Mouse (Mus musculus): ENCODE measurements around the gene G430095P16Rik. TPM values are rescaled to one million over a fixed set of nuclear protein-coding genes. Genes with fewer than 3 reads are reported as not detected.

Gene G430095P16Rik
- polyA plus RNA-seq, 1 experiment: 2.9 TPM

GRCm38 (mm10) chr8:84772628-84773027, 49.8 kb downstream of the G430095P16Rik start:
- H3K4me3 ChIP-seq (ENCODE audit: insufficient read depth, poor library complexity, severe bottlenecking): no peak overlapping the region
- peaks cover 93% of the 10 kb centered on the region for H3K79me2 ChIP-seq (ENCODE audit: control insufficient read depth, insufficient read depth)
- H3K27me3 ChIP-seq (ENCODE audit: control insufficient read depth, insufficient read depth, insufficient read length): no peaks in the 10 kb centered on the region
- H3K79me3 ChIP-seq (ENCODE audit: low read depth): peaks cover 40% of the 10 kb centered on the region
- TF ChIP-seq FOSL1 (IDR thresholded peaks at IDR 0.05; ENCODE audit: insufficient read depth, low read length, poor library complexity, severe bottlenecking): no peak
- no peak for TF ChIP-seq MYOG (IDR thresholded peaks at IDR 0.05; ENCODE audit: control insufficient read depth, extremely low read depth, insufficient read length)
- no peak for TF ChIP-seq MAX (IDR thresholded peaks at IDR 0.05)
- no peak for TF ChIP-seq MYOD1 (IDR thresholded peaks at IDR 0.05; ENCODE audit: control insufficient read depth, insufficient read length, low read depth)
- no peak for TF ChIP-seq CEBPB (IDR thresholded peaks at IDR 0.05; ENCODE audit: low read depth)
- no peak for TF ChIP-seq CTCF (IDR thresholded peaks at IDR 0.05; ENCODE audit: control insufficient read depth, insufficient read depth, insufficient read length)
- no peak for TF ChIP-seq USF1 (IDR thresholded peaks at IDR 0.05; ENCODE audit: low read depth)
- no peak overlapping the region for H3ac ChIP-seq (ENCODE audit: control insufficient read depth, insufficient read length, low read depth)
- peaks cover 22% of the 10 kb centered on the region for H3K36me3 ChIP-seq (ENCODE audit: control insufficient read depth, insufficient read depth)

GRCm38 (mm10) chr8:84773304-84773703, 50.5 kb downstream of the G430095P16Rik start:
- H3K36me3 ChIP-seq (ENCODE audit: control insufficient read depth, insufficient read depth): peaks cover 17% of the 10 kb centered on the region
- peaks cover 95% of the 10 kb centered on the region for H3K79me2 ChIP-seq (ENCODE audit: control insufficient read depth, insufficient read depth)
- no peak overlapping the region for H3K4me3 ChIP-seq (ENCODE audit: insufficient read depth, poor library complexity, severe bottlenecking)
- TF ChIP-seq MYOD1 (IDR thresholded peaks at IDR 0.05; ENCODE audit: control insufficient read depth, insufficient read length, low read depth): no peak
- no peak for TF ChIP-seq CEBPB (IDR thresholded peaks at IDR 0.05; ENCODE audit: low read depth)
- TF ChIP-seq CTCF (IDR thresholded peaks at IDR 0.05; ENCODE audit: control insufficient read depth, insufficient read depth, insufficient read length): no peak
- H3K27me3 ChIP-seq (ENCODE audit: control insufficient read depth, insufficient read depth, insufficient read length): no peaks in the 10 kb centered on the region
- H3K79me3 ChIP-seq (ENCODE audit: low read depth): peaks cover 37% of the 10 kb centered on the region
- H3ac ChIP-seq (ENCODE audit: control insufficient read depth, insufficient read length, low read depth): no peak overlapping the region

- Histone ChIP-seq H3ac (ENCODE audit: control insufficient read depth, insufficient read length, low read depth) (peak overlapping the region; percentile 69), H3K4me3 (ENCODE audit: insufficient read depth, poor library complexity, severe bottlenecking) (no peak overlapping the region), H3K79me3 (ENCODE audit: low read depth) (peaks cover 36% of the 10 kb centered on the region), H3K27me3 (ENCODE audit: control insufficient read depth, insufficient read depth, insufficient read length) (no peaks in the 10 kb centered on the region), H3K79me2 (ENCODE audit: control insufficient read depth, insufficient read depth) (peaks cover 97% of the 10 kb centered on the region), H3K36me3 (ENCODE audit: control insufficient read depth, insufficient read depth) (peaks cover 17% of the 10 kb centered on the region)
- TF ChIP-seq MYOD1 (IDR thresholded peaks at IDR 0.05; ENCODE audit: control insufficient read depth, insufficient read length, low read depth) (no peak), CEBPB (IDR thresholded peaks at IDR 0.05; ENCODE audit: low read depth) (no peak), USF1 (IDR thresholded peaks at IDR 0.05; ENCODE audit: low read depth) (no peak), FOSL1 (IDR thresholded peaks at IDR 0.05; ENCODE audit: insufficient read depth, low read length, poor library complexity, severe bottlenecking) (no peak)
Measured at GRCm38 (mm10) chr8:84773833-84774232, 51.0 kb downstream of the G430095P16Rik start.

- TF ChIP-seq MYOD1 (IDR thresholded peaks at IDR 0.05; ENCODE audit: control insufficient read depth, insufficient read length, low read depth) (no peak), CEBPB (IDR thresholded peaks at IDR 0.05; ENCODE audit: low read depth) (no peak), MAX (IDR thresholded peaks at IDR 0.05) (no peak), MYOG (IDR thresholded peaks at IDR 0.05; ENCODE audit: control insufficient read depth, extremely low read depth, insufficient read length) (no peak), CTCF (IDR thresholded peaks at IDR 0.05; ENCODE audit: control insufficient read depth, insufficient read depth, insufficient read length) (no peak)
- H3K79me2 ChIP-seq (ENCODE audit: control insufficient read depth, insufficient read depth): peaks cover 98% of the 10 kb centered on the region
- no peak overlapping the region for H3K4me3 ChIP-seq (ENCODE audit: insufficient read depth, poor library complexity, severe bottlenecking)
- H3ac ChIP-seq (ENCODE audit: control insufficient read depth, insufficient read length, low read depth): peak overlapping the region; percentile 2
- H3K36me3 ChIP-seq (ENCODE audit: control insufficient read depth, insufficient read depth): peaks cover 14% of the 10 kb centered on the region
- peaks cover 38% of the 10 kb centered on the region for H3K79me3 ChIP-seq (ENCODE audit: low read depth)
- H3K27me3 ChIP-seq (ENCODE audit: control insufficient read depth, insufficient read depth, insufficient read length): no peaks in the 10 kb centered on the region
Measured at GRCm38 (mm10) chr8:84774473-84774911, 51.7 kb downstream of the G430095P16Rik start.

GRCm38 (mm10) chr8:84775105-84775591, 52.3 kb downstream of the G430095P16Rik start:
- H3K79me2 ChIP-seq (ENCODE audit: control insufficient read depth, insufficient read depth): peaks cover 98% of the 10 kb centered on the region
- H3K79me3 ChIP-seq (ENCODE audit: low read depth): peaks cover 42% of the 10 kb centered on the region
- no peak for TF ChIP-seq USF1 (IDR thresholded peaks at IDR 0.05; ENCODE audit: low read depth)
- no peak for TF ChIP-seq FOSL1 (IDR thresholded peaks at IDR 0.05; ENCODE audit: insufficient read depth, low read length, poor library complexity, severe bottlenecking)
- TF ChIP-seq MYOD1 (IDR thresholded peaks at IDR 0.05; ENCODE audit: control insufficient read depth, insufficient read length, low read depth): no peak
- TF ChIP-seq CTCF (IDR thresholded peaks at IDR 0.05; ENCODE audit: control insufficient read depth, insufficient read depth, insufficient read length): no peak
- no peak for TF ChIP-seq MYOG (IDR thresholded peaks at IDR 0.05; ENCODE audit: control insufficient read depth, extremely low read depth, insufficient read length)
- no peak for TF ChIP-seq MAX (IDR thresholded peaks at IDR 0.05)
- TF ChIP-seq CEBPB (IDR thresholded peaks at IDR 0.05; ENCODE audit: low read depth): no peak
- peaks cover 10% of the 10 kb centered on the region for H3K36me3 ChIP-seq (ENCODE audit: control insufficient read depth, insufficient read depth)
- H3K27me3 ChIP-seq (ENCODE audit: control insufficient read depth, insufficient read depth, insufficient read length): no peaks in the 10 kb centered on the region
- no peak overlapping the region for H3K4me3 ChIP-seq (ENCODE audit: insufficient read depth, poor library complexity, severe bottlenecking)
- peak overlapping the region; percentile 45 for H3ac ChIP-seq (ENCODE audit: control insufficient read depth, insufficient read length, low read depth)

DNA sequence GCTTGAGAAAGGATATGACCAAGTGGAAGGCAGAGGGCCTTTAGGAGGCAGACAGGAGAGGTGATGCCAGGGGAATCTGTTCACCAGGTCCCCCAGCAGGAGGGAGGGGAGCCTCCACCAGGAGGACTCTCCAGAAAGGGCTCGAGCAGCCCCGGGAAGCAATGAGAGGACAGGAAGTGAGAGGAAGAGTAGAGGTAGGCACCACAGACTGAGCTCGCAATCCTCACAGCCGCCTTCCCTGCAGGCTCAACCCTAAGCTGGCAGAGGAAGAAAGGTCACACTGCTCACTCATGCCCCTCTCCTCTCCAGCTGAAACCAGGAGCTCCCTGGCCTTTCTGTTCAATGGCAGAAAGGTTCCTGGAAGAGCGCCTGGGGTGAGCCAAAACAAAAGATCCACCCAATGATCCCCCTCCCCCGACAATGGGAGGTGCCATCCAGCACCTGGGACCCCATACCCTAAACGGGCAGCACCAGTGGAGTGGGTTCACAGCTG, 52.9 kb downstream of the G430095P16Rik start:
- no peaks in the 10 kb centered on the region for H3K27me3 ChIP-seq (ENCODE audit: control insufficient read depth, insufficient read depth, insufficient read length)
- peaks cover 44% of the 10 kb centered on the region for H3K79me3 ChIP-seq (ENCODE audit: low read depth)
- H3K4me3 ChIP-seq (ENCODE audit: insufficient read depth, poor library complexity, severe bottlenecking): no peak overlapping the region
- H3K79me2 ChIP-seq (ENCODE audit: control insufficient read depth, insufficient read depth): peaks cover 98% of the 10 kb centered on the region
- peaks cover 8% of the 10 kb centered on the region for H3K36me3 ChIP-seq (ENCODE audit: control insufficient read depth, insufficient read depth)
- peak overlapping the region; percentile 45 for H3ac ChIP-seq (ENCODE audit: control insufficient read depth, insufficient read length, low read depth)
- TF ChIP-seq MYOG (IDR thresholded peaks at IDR 0.05; ENCODE audit: control insufficient read depth, extremely low read depth, insufficient read length) (no peak), FOSL1 (IDR thresholded peaks at IDR 0.05; ENCODE audit: insufficient read depth, low read length, poor library complexity, severe bottlenecking) (no peak), USF1 (IDR thresholded peaks at IDR 0.05; ENCODE audit: low read depth) (no peak), MAX (IDR thresholded peaks at IDR 0.05) (no peak), CTCF (IDR thresholded peaks at IDR 0.05; ENCODE audit: control insufficient read depth, insufficient read depth, insufficient read length) (no peak), MYOD1 (IDR thresholded peaks at IDR 0.05; ENCODE audit: control insufficient read depth, insufficient read length, low read depth) (no peak), CEBPB (IDR thresholded peaks at IDR 0.05; ENCODE audit: low read depth) (no peak)

Other genes with a start within 250 kb of the G430095P16Rik start
- 61.4 TPM for gene Ier2, start 60.2 kb upstream of the G430095P16Rik start, polyA plus RNA-seq (2012; fragmentation: generic; extraction: Trizol)
- gene Trmt1, start 36.7 kb upstream of the G430095P16Rik start, polyA plus RNA-seq (2012; fragmentation: generic; extraction: Trizol): 117 TPM
- 81.5 TPM for gene Nacc1, start 35.1 kb upstream of the G430095P16Rik start, polyA plus RNA-seq (2012; fragmentation: generic; extraction: Trizol)
- 0.04 TPM for gene Lyl1, start 21.6 kb upstream of the G430095P16Rik start, polyA plus RNA-seq (2012; fragmentation: generic; extraction: Trizol)
- 50.7 TPM for gene Nfix, start 77.3 kb downstream of the G430095P16Rik start, polyA plus RNA-seq (2012; fragmentation: generic; extraction: Trizol)
- gene Dand5, start 99.8 kb downstream of the G430095P16Rik start, polyA plus RNA-seq (2012; fragmentation: generic; extraction: Trizol): 2.4 TPM
- gene Gadd45gip1, start 108.5 kb downstream of the G430095P16Rik start, polyA plus RNA-seq (2012; fragmentation: generic; extraction: Trizol): 32.5 TPM
- 68.3 TPM for gene Rad23a, start 117.7 kb downstream of the G430095P16Rik start, polyA plus RNA-seq (2012; fragmentation: generic; extraction: Trizol)
- 687 TPM for gene Calr, start 123.9 kb downstream of the G430095P16Rik start, polyA plus RNA-seq (2012; fragmentation: generic; extraction: Trizol)
- gene Farsa, start 134.0 kb downstream of the G430095P16Rik start, polyA plus RNA-seq (2012; fragmentation: generic; extraction: Trizol): 104 TPM
- 8.5 TPM for gene Syce2, start 149.1 kb downstream of the G430095P16Rik start, polyA plus RNA-seq (2012; fragmentation: generic; extraction: Trizol)
- gene Gcdh, start 170.9 kb downstream of the G430095P16Rik start, polyA plus RNA-seq (2012; fragmentation: generic; extraction: Trizol): 11.4 TPM
- 0.09 TPM for gene Klf1, start 178.9 kb downstream of the G430095P16Rik start, polyA plus RNA-seq (2012; fragmentation: generic; extraction: Trizol)
- gene Dnase2a, start 185.6 kb downstream of the G430095P16Rik start, polyA plus RNA-seq (2012; fragmentation: generic; extraction: Trizol): 9.0 TPM
- gene Mast1, start 214.4 kb downstream of the G430095P16Rik start, polyA plus RNA-seq (2012; fragmentation: generic; extraction: Trizol): not detected
- gene Rtbdn, start 224.0 kb downstream of the G430095P16Rik start, polyA plus RNA-seq (2012; fragmentation: generic; extraction: Trizol): 0.05 TPM
- gene Gm49661, start 246.4 kb downstream of the G430095P16Rik start, polyA plus RNA-seq (2012; fragmentation: generic; extraction: Trizol): not detected
- gene Prdx2, start 246.6 kb downstream of the G430095P16Rik start, polyA plus RNA-seq (2012; fragmentation: generic; extraction: Trizol): 609 TPM
- gene Rnaseh2a, start 246.8 kb downstream of the G430095P16Rik start, polyA plus RNA-seq (2012; fragmentation: generic; extraction: Trizol): 145 TPM

Measured in C2C12 (cell line).